Mouse (Mus musculus) cerebellum, postnatal 36 days (tissue): Measurements from ENCODE around the gene Sdr9c7.
"Not testable (repeated sequence)": the region's sequence is repeated elsewhere in the genome, so short reads cannot be mapped to it uniquely, and the experiment has no call there.

Source experiments
- DNase-seq, 2 experiments: peaks; one replicate each; pipeline ENCODE4 v3.0.0; 2021 to 2022; ENCODE audit warnings: mixed read lengths in 2 of 2

The Sdr9c7 gene

DNA sequence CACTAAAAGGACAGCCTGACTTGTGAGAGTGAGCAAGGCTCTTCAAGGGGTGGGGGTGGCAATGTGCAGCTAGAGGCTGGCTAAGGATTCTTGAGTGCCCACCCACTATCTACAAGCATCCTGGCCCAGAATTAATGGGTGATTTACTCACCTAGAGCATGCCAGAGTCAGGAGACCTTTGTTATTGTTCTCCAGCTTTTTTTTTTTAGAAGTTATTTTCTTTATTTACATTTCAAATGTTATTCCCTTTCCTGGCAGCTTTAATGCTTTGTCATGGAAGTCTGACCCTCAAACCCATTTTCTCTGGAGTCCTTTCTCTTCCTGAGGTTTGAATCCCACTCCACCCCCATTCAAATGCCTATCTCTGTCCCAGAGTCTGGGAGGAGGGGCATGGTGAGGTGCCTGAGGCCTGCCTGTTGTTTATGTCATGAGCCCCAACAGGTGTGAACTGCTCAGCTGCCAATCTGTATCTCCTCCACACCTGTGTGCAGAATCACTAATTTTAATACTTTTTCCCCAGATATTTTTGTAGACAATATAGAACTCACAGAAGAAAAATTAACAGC is 9.2 kb downstream of the Sdr9c7 start:
- DNase-seq = no peak

DNA sequence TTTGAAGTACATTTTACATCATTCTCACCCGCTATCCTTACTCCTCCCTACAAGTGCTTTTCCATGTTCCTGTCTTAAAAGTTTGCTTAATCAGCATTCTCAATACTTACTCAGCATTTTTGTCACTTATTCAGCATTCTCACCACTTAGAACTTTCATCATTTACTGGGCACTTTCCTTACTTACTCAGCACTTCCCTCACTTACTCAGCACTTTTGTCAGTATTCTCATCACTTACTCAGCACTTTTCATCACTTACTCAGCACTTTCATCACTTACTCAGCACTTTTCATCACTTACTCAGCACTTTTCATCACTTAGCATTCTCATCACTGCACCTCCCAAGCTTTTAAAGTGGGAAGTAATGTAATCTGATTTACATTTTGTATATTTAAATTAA is 17.3 kb downstream of the Sdr9c7 start:
- no peak for DNase-seq

DNA sequence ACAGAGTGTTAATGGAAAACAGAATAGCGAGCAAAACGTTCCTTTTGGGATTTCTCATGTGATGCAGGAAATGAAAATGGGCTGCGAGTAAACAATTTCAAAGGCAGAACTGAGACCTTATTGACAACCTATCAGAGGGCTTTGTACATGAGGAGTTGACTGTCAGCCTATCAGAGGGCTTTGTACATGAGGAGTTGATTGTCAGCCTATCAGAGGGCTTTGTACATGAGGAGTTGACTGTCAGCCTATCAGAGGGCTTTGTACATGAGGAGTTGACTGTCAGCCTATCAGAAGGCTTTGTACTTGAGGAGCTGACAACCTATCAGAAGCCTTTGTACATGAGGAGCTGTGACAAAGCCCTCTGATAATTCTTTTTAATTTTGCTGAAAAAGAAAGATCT is 18.9 kb downstream of the Sdr9c7 start:
- DNase-seq = not testable (repeated sequence)

DNA sequence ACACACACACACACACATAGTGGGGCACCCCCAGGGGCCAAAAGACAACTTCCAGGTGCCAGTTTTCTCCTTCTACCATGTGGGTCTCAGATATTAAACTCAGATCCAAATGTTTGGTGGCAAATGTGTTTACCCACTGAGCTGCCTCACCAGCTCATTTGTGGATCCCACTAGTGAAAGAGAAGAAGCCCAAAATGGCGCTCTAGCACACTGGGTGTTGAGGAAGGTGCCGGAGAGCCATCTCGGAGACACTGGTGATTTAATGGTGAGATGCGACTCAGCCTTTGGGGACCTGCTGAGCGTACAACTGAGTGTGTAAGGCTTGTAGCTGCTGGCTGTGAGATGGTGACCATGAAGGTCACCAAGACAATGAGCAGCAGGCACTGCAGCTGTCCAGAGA is 19.3 kb downstream of the Sdr9c7 start:
- DNase-seq = no peak

DNA sequence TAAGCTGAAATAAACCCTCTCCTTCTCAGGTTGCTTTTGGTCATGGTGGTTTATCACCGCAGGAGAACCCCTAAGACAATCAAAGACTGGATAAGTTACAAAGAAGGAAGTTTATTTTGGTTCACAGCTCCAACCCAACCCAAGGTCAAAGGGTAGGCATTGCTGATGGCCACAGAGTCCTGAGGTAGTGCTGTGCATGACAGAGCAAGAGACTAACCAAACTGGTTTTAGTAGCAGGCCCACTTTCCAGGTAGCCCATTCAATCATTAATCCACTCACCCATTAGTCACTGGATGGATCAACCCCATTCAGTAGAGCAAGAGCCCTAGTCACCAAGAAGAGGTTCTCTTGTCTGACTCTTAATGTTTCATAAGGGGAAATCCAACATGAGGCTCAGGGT is 23.9 kb downstream of the Sdr9c7 start:
- no peak for DNase-seq

DNA sequence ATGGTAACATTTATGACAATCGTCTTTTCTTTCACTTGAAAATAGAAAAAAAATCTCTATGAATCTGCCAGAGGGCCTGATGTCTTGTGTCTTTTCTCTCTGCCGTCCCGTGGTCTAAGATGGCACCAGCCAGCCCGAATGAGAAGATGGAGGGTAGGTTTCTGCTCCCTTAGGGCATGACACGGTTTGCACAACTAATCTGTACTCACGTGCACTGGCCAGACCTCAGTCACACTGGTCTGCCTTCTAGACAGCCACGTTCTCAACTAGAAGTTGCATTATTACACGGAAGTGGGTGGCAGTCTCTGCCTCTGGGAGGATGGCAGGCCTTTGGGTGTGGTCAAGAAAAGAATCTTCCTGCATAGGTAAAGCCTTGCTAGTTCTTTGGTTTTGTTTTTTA is 24.7 kb downstream of the Sdr9c7 start:
- no peak for DNase-seq

DNA sequence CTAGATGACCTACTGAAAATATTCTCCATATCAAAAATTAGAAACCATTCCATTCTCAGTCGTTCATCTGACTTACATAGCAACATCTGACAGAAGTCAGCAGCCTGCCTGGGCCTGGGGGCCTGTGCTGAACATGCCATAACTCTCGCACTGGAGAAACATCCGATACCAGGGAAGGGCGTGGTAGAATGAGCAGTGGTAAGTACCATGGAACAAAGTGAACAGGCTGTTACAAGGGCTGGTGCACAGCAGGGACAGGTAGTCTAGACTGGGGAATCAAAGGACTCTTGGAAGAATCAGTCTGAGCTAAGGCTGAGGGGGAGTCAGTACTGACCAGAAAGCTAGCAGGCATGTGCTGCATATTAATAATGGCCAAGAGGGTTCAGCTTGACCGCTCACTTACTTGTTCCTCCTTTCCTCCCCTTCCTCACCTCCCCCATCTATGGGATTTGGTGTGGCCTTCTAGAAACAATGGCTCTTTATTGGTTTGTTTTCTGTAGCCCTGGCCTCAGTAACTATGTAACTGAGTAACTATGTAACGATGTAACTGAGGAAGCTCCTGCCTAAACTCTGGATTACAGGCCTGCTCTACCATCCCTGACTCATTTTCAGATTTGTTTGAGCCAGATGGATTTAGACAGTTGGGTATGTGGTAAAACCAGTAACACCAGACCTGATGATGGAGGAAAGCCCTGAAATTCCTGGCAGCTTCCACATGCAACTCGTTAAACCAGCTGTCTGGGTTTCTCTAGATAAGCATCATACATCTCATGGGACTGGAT is 26.5 kb downstream of the Sdr9c7 start:
- DNase-seq = no peak

DNA sequence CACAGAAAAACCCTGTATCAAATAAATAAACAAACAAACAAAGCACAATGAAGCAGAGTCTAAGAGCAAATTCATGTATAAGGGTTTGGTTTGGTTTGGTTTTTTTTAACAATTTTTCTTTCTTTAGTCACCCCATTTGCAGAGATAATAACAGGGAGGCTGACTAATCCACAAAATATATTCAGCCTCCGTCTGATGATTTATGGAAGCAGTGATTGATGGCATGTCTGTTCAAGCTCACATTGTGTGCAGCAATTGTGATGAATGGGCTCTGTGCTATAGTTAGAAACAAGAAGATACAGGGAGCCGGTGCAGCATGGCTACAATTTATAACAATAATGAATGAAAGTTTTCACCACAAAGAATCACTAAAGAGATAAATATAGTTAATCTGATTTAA is 29.4 kb downstream of the Sdr9c7 start:
- DNase-seq = no peak

DNA sequence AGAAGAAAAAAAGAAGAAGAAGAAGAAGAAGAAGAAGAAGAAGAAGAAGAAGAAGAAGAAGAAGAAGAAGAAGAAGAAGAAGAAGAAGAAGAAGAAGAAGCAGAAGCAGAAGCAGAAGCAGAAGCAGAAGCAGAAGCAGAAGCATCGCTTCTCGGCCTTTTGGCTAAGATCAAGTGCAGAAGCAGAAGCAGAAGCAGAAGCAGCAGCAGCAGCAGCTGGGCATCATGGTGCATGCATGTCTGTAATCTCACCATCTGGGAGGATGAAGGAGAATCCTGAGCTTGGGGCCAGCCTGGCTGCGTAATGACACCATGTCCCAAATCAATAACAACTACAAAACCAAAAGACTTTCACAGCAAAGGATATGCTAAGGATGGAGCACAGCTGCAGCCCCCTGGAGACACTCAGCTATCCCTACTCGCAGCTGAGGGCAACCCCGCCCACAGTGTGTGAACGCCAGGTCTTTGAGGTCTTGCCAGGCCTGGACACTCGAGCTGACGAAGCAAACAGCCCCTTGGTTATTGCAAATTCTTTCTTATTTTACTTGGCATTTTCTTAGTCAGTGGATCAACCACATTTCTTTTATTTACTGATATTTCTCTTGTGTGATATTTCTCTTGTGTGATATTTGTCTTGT is 34.1 kb downstream of the Sdr9c7 start:
- no peak for DNase-seq

DNA sequence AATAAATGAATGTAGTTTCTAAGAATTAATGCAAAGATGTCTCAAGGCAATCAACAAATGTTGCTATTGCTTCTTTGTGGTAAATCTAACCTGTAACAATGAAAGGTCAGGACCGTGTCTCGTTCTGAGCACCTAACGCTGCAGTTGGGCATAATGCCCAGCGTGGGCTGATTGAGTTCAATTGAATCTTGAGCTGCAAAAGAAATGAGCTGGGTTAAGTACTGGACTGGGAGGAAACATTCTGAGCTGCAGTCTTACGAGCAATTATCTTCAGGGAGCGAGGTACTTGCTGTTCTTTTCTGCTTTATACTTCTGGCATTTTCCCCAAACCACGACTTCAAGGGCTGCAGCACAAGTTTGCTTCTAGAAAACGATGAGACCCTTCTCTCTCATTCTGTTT is 38.0 kb downstream of the Sdr9c7 start:
- DNase-seq = no peak

DNA sequence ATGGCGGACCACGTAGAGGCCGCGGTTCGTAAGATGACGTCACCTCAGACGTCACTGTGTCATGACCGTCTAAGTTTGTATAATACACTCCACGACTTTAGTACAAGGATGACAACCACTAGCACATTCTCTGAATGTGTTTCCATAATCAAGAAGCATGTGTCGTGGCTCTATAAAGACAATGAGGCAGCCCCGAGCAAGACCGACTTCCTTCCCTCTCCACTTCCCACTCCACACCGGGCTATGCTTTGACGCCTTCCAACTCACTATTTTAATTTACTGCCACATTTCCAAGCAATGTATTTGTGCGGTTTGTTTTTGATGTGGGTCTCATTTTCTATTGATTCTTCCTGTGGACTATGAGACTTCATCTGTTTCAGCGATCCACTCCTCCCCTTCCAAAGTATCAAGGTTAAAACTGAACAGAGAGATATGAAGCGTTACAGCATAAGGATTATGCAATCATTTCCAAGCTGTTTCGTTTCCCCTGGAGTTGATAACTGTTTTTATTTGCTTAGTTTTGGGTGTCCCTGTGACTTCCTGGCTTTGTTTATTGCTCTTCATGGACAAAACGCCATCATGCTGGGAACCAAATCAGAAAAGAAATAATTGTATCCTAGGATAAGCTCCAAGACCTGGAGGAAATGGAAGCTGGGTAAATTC is 38.6 kb downstream of the Sdr9c7 start:
- DNase-seq = no peak

DNA sequence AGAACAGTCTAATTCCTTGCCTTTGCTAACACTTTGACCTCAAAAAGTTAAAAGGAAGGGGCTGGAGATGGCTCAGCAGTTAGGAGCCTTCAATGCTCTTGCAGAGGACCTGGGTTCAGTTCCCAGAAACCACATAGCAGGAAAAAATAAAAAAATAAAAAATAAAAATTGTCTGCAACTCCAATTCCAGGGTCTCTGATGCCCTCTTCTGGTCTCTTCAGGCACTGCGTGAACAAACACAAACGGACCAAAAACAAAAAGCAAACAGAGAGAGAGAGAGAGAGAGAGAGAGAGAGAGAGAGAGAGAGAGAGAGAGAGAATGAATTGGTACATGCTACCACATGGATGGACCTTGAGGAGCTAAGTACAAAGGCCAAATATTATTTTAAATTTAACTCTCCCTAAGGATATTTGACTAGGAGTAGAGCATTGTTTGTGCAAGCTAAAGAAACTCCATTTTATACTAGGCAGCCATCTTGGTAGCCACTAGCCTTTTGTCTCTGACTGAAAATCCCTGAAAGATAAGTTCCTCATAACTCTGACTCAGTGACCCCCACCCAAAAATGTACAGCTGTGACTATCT is 39.2 kb downstream of the Sdr9c7 start:
- DNase-seq = peak; percentile 61 to 75

DNA sequence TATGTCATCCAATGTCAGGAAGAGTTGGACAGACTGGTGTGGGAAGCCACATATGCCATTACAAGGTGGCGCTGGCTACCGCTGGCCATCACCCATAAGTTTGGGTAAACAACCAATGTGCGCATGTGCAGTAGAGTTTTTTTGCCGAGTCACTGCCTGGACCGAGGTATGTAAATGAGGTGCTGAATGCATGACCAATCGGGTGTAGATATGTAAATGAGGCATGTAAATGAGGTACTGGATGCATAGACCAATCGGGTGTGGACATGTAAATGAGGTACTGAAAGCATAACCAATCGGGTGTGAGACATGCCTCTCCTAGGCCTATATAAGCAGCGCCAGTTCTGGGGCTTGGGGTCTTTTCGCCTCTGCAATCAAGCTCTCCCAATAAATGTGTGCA is 41.3 kb downstream of the Sdr9c7 start:
- DNase-seq = not testable (repeated sequence)

DNA sequence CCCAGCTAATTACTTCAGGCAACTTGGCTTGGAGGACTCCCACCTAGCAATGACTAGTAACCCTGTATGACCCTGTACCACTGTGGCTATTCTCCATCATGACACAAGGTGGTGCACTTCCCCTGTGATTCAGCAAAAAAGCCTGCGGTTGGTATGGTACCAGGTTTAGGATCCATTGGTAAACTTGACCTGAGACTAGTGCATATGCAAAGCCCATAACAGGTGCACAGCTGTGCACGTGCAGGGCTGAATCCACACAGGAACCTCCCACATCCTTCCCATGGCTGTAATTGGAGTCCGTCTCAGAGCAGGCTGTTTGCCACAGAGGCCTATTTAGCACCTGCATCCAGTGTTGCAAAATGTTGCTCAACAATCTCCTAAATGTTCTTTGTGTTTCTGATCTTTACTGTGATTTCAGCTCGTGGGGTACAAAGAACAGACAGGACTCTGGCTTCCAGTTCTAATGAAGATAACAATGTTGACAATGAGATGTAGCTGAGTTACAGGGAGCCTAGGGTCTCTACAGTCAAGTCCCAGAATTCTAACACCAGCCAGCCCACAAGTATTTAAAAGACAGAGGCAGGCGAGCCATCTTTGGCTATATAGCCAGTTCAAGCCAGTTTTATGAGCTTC is 47.2 kb downstream of the Sdr9c7 start:
- DNase-seq = peak; percentile 10 to 23

DNA sequence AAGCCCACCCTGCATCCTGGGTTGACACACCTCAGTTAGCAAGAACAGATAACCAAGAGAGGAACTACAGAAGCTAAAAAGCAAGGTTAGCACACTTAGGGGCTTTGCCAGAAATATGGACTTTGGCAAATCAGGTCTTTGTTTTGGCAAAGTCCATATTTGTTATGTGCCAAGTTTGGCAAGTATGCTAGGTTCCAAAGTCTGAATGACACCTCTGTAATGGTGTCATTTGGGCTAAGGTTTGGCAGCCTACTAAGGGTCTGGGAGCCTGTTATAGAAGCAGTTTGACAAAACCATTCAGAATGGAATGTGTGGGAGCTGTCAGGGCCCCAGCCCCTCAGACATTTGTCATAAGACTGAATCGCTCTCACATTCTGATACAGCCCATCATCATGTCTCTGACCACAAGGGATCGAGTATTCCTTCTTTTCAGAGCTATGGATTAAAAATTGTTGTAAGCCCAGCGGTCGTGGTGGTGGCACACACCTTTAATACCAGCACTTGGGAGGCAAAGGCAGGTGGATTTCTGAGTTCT is 51.3 kb downstream of the Sdr9c7 start:
- no peak for DNase-seq

DNA sequence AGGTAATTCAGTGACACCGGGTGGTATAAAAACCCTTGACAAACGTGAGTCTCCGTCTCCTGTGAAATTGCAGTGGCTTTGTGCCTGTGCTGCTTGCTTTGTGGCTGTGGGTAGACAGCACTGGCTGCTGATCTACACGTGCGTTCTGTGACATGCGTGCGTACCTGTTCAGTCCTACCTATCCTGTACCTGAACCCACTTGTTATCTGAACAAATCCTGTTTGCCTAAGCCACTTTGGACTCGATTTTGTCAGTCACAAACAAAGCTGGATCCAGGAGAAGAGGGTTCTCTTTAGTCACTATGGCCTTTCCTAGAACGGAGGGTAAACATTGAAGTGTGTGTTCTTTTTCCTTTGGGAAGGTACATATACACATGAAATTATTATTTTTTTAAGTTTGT is 53.1 kb downstream of the Sdr9c7 start:
- DNase-seq = no peak

DNA sequence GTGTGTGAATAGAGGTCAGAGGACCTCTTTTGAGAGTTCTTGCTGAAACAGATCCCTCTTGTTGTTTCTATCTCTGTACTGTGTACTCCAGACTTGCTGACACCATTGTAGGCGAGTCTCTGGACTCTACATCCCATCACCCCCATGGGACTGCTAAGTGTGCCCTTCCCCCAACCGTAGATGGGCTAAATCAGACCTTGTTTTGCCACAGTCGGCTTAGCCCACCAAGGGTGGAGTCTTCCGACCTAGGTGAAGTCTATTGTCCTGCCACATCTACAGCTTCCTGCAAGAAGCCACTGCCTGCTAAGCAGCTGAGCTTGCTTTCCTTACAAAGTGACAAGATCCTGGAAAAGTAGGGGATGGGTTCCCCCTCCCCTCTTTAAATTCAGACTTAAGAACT is 53.5 kb downstream of the Sdr9c7 start:
- no peak for DNase-seq

DNA sequence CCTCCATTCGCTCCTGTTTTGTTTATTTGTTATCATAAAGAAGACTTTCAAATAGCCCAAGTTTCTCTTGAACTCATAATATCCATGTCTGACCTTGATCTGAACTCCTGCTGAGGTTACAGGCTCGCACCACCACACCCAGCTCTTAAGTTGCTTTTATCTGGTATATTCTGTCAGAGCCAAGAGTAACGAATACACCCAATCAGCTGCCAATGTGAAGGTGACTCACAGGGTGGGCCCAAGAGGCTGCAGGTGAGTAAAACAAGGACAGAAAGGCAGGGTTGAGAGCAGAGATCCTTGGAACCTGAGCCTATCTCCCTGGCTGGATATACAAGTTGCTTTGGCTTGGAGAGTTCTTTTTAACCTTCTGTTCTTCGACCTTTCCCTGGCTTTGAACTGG is 56.7 kb downstream of the Sdr9c7 start:
- no peak for DNase-seq

DNA sequence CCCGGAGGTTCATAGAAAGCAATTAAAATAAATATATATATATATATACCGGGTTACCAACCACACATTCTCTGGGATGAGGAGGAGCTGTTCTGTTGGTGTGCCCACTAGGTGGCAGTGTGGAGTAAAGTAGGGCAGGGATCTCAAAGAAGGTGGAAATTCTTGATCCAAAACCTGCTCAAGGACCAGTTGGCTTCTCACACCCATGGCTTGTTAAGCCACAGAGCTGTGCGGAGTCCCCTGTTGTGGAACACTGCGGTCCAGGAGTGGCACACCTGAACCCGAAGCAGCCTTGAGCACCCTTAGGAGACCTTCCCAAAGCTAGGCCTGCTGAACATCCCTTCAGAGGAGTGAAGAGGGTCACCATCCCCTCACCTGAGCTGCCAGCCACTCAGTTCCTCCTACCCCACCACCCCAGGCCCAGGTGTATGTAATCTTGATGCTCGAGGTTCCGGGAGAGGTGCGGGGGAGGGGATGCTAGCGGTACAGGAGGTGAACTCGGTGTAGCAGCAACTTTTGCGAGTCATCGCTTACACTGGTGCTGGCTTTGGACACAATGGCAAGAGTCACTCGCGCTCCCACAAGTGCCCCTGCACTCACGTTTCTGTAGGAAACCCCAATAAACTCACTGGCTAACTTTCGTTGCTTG is 58.0 kb downstream of the Sdr9c7 start:
- DNase-seq = peak; percentile 76 to 77

DNA sequence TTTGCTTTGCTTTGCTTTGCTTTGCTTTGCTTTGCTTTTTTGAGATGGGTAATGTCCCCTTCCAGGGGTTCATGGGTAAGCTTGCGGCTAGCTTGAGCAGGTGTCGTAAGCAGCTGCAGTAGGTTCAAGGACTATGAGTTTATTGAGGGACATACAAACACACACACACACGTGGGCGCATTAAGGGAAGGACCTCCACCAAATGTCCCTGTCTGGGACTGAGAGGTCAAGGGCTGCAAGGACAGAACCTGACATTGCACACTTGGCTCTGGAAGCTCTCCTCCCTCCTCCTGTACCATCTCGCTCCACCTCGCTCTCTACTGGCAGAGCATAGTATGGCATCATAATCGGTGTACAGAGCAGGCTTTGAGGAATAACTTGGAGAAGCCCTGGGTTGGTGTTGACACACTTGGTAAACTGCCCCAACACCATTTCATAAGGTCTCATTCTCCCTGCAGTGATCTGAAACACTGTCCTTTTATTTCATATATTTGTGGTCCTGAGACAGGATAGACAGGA is 60.9 kb downstream of the Sdr9c7 start:
- DNase-seq = no peak
